Mouse (Mus musculus) small intestine, adult 2 months (tissue): ENCODE results near the gene Npnt. TPM values are rescaled to one million over a fixed set of nuclear protein-coding genes. Genes with fewer than 3 reads are reported as not detected.
A peak's percentile ranks its signal among the peaks of the same experiment; 100 is the strongest.

Experiments used
- H3K27ac ChIP-seq: fragments of 200-500 bp; 2 replicates; pipeline ENCODE4 v1.5.1; 2012; ENCODE audit warnings: low read depth, low read length, control low read depth, inconsistent platforms; ENCODE audit not compliant: insufficient read depth
- H3K27me3 ChIP-seq: fragments of 200-500 bp; 2 replicates; pipeline ENCODE4 v1.6.1; 2012; ENCODE audit warnings: mild to moderate bottlenecking, moderate library complexity, low read length, inconsistent platforms; ENCODE audit not compliant: control insufficient read depth, insufficient read depth
- H3K36me3 ChIP-seq: fragments of 200-500 bp; 2 replicates; pipeline ENCODE4 v1.6.1; 2012; ENCODE audit warnings: mild to moderate bottlenecking, low read length, control low read depth, inconsistent platforms; ENCODE audit not compliant: control insufficient read depth, insufficient read depth
- H3K4me1 ChIP-seq: fragments of 200-500 bp; 2 replicates; pipeline ENCODE4 v1.6.1; 2012; ENCODE audit warnings: low read length, inconsistent platforms, mixed read lengths; ENCODE audit not compliant: control insufficient read depth, insufficient read depth, insufficient read length
- H3K4me3 ChIP-seq: fragments of 200-500 bp; 2 replicates; pipeline ENCODE4 v1.5.1; 2012; ENCODE audit warnings: low read depth, mild to moderate bottlenecking, control low read depth, inconsistent platforms, low read length, moderate library complexity
- CTCF ChIP-seq: fragments of 200-500 bp; IDR thresholded peaks from 2 replicates; pipeline ENCODE4 v1.5.1; 2012; ENCODE audit warnings: low read depth, mild to moderate bottlenecking, control low read depth, inconsistent platforms, low read length, moderate library complexity, mixed read lengths; ENCODE audit not compliant: insufficient replicate concordance, insufficient read length; ENCODE audit errors: extremely low read depth
- POLR2A ChIP-seq: fragments of 200-500 bp; IDR thresholded peaks from 2 replicates; pipeline ENCODE4 v1.6.1; 2012; ENCODE audit warnings: low read depth, mild to moderate bottlenecking, control low read depth, inconsistent platforms, low read length, moderate library complexity
- WGBS: fragments of 180-500 bp; shearing (Covaris S2); methylation state at CpG from one replicate; pipeline ENCODE4 v1.1.7; 2018; 5-methylcytosine and 5-hydroxymethylcytosine counted together
- polyA plus RNA-seq: library from polyadenylated mRNA; depleted of rRNA; stranded (reverse); fragments of >200 nt; gene quantifications from 2 replicates; pipeline ENCODE4 v1.2.3, GENCODE M21; 2012

The Npnt gene
- polyA plus RNA-seq, 1 experiment = 25.6 TPM

GRCm38 (mm10) chr3:132979781-132980461 is 29.8 kb upstream of the Npnt start:
- H3K4me3 ChIP-seq = no peak overlapping the region
- H3K27me3 ChIP-seq = no peaks in the 10 kb centered on the region
- no peak overlapping the region for H3K27ac ChIP-seq
- TF ChIP-seq POLR2A (no peak), CTCF (0 out of 2 replicates have a peak, but pooled peaks have one; percentile 7)
- peaks cover 8% of the 10 kb centered on the region for H3K36me3 ChIP-seq
- H3K4me1 ChIP-seq = no peaks in the 10 kb centered on the region
- WGBS = 94% methylated on average over 12 of the region's 12 CpGs

DNA sequence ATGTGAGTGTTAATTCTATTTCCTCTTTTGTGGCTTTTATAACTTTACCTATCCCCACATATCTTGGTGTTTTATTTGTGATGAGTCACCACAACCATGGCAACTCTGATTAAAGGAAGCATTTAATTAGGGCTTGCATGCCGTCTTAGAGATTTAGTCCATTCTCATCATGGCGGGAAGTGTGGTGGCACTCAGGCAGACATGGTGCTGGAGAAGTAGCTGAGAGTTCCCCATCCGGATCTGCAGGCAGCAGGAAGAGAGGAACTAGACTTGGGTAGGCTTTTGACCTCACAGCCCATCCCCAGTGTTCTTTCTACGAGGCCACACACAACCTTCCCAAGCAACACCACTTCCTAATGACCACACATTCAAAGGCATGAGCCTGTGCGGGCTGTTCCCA is 16.2 kb upstream of the Npnt start:
- Histone ChIP-seq H3K4me3 (no peak overlapping the region), H3K36me3 (no peaks in the 10 kb centered on the region), H3K27ac (no peak overlapping the region), H3K4me1 (no peaks in the 10 kb centered on the region), H3K27me3 (no peaks in the 10 kb centered on the region)
- WGBS = 48% methylated on average over 5 of the region's 5 CpGs
- no peak for TF ChIP-seq POLR2A
- no peak for TF ChIP-seq CTCF

DNA sequence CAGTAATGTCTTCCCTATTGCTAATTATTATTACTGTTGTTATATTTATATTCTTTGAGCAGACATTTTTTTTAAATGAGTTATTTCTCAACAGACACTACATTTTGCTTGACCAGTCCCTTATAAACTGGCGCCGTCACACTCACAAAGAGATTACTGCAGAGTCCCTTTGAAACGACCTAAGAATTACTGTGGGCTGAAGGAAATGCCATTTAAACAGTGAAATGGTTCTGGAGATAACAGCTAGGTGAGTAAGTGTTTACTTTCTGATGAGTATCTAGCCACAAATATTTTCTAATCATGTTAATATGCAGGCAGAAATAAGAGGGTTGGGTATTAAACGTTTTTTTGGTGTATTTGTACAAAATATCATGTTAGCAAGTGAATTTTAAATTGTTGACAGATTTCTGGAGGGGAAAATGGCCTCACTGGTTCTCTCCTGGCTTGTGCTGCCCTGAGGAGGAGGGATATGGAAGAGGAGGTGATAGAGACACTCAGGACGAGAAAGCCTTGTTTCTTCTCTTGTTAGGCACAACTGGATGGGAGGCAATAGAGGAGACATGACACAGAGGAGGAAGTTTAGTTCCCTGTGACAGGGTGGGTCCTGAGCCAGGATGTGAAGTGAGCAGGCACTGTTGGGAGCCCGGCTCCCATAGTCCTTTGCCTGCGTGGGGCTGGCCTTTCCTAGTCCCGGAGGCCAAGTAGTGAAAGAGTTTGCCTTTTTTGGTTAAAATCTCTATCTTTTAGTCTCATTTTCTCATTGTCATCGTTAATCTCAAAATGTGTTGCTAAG is 14.8 kb upstream of the Npnt start:
- H3K4me3 ChIP-seq = no peak overlapping the region
- no peak for TF ChIP-seq POLR2A
- TF ChIP-seq CTCF = no peak
- WGBS = 45% methylated on average over 9 of the region's 9 CpGs
- H3K27me3 ChIP-seq = no peaks in the 10 kb centered on the region
- no peaks in the 10 kb centered on the region for H3K36me3 ChIP-seq
- H3K4me1 ChIP-seq = no peaks in the 10 kb centered on the region
- no peak overlapping the region for H3K27ac ChIP-seq

DNA sequence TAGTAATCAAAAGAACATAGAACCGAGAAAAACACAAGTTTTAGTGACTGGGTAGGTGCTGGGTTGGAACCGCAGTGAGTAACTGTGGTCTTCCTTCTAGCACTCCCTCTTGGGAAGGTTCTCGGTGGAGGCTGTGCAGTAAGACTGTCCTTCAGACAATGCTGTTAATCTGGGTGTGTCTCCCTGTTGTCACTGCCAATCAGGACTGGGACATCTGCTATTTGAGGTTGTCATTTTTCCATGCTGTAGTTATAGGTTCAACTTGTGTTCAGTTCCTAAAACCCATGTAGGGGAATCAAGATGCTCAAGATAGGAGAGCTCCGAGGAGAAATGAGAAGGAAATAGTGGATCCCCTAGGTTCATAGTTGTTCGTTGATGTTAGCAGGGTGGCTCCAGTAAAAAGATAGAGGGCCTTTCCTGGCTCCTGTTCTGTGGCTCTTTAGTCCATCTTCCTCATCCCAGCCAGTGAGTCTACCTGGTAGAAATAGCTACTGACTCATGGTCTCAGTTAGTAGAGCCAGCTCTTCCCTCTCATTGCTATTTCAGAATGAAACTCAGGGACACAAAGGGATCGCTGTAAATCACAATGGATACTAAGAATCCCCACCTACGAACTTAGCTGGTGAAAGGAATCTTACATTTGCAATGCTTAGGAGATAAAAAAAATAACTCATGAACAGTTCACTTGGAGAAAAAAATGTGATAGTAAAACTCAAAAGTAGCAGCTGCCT is 12.7 kb upstream of the Npnt start:
- H3K27me3 ChIP-seq = no peaks in the 10 kb centered on the region
- 87% methylated on average over 7 of the region's 7 CpGs for WGBS
- no peak overlapping the region for H3K27ac ChIP-seq
- H3K4me3 ChIP-seq = no peak overlapping the region
- H3K4me1 ChIP-seq = no peaks in the 10 kb centered on the region
- TF ChIP-seq POLR2A (no peak), CTCF (no peak)
- no peaks in the 10 kb centered on the region for H3K36me3 ChIP-seq

GRCm38 (mm10) chr3:132950529-132950880 is 414 bp upstream of the Npnt start:
- H3K4me3 ChIP-seq = peak overlapping the region; percentile 58
- H3K4me1 ChIP-seq = peaks cover 6% of the 10 kb centered on the region
- TF ChIP-seq POLR2A (no peak), CTCF (no peak)
- WGBS = 18% methylated on average over 7 of the region's 7 CpGs
- H3K36me3 ChIP-seq = no peaks in the 10 kb centered on the region
- peaks cover 17% of the 10 kb centered on the region; the same call in 1 of the 2 replicates for H3K27me3 ChIP-seq
- no peak overlapping the region for H3K27ac ChIP-seq

DNA sequence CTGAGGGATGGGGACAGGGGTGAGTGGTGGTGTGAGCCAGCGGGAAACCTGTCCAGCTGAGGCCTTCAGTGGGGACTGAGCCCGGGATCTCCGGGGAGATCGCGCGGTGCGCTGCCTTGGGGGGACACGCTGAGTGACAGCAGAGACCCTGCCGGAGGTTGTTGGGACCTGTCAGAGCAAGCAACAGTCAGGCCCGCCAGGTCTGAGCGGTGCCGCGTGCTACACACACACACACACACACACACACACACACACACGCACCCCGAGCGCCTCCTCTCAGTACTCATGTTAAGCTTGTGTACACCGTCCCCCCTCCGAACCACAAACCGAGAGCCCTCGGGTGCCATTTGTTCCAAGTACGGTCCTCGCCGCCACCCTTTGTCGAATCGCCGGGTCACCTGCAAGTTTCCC is 706 bp downstream of the Npnt start:
- Histone ChIP-seq H3K27ac (no peak overlapping the region), H3K4me3 (peak overlapping the region; percentile 58), H3K27me3 (peaks cover 17% of the 10 kb centered on the region; the same call in 1 of the 2 replicates), H3K4me1 (peaks cover 6% of the 10 kb centered on the region), H3K36me3 (no peaks in the 10 kb centered on the region)
- under 1% methylated on average over 26 of the region's 26 CpGs for WGBS
- TF ChIP-seq CTCF = no peak
- no peak for TF ChIP-seq POLR2A

GRCm38 (mm10) chr3:132948298-132948795 is 1.7 kb downstream of the Npnt start:
- TF ChIP-seq POLR2A = no peak
- TF ChIP-seq CTCF = no peak
- peaks cover 17% of the 10 kb centered on the region; the same call in 1 of the 2 replicates for H3K27me3 ChIP-seq
- H3K36me3 ChIP-seq = no peaks in the 10 kb centered on the region
- no peak overlapping the region for H3K4me3 ChIP-seq
- no peak overlapping the region for H3K27ac ChIP-seq
- WGBS = 57% methylated on average over 7 of the region's 7 CpGs
- peaks cover 6% of the 10 kb centered on the region for H3K4me1 ChIP-seq
